Mouse (Mus musculus): ENCODE results near the gene Nploc4. TPM values are rescaled to one million over a fixed set of nuclear protein-coding genes. Genes with fewer than 3 reads are reported as not detected.
A peak's percentile ranks its signal among the peaks of the same experiment; 100 is the strongest.

The Nploc4 gene
- total and polyA plus RNA-seq, 2 experiments from 2014 or later, result 28.6 to 65.8 TPM

- DNase-seq, result no peak
- 95% methylated on average over 3 of the region's 3 CpGs for WGBS
- Histone ChIP-seq H3K4me3 (ENCODE audit: low read depth, low read length) (no peak overlapping the region), H3K27me3 (ENCODE audit: insufficient read depth, low read length) (no peaks in the 10 kb centered on the region), H3K9me3 (ENCODE audit: low read length) (no peaks in the 10 kb centered on the region), H3K9ac (no peak overlapping the region), H3K36me3 (ENCODE audit: insufficient read depth) (peaks cover 64% of the 10 kb centered on the region), H3K4me1 (ENCODE audit: insufficient read depth) (peaks cover 11% of the 10 kb centered on the region; the same call in 1 of the 2 replicates), H3K4me2 (ENCODE audit: low read depth) (no peak overlapping the region), H3K27ac (ENCODE audit: low read depth, low read length) (no peak overlapping the region)
- no peak for TF ChIP-seq CTCF (IDR thresholded peaks at IDR 0.05; ENCODE audit: low read depth)
- ATAC-seq, result no peak
These were observed 57.2 kb downstream of the Nploc4 start for GRCm38 (mm10) chr11:120380271-120380670.

DNA sequence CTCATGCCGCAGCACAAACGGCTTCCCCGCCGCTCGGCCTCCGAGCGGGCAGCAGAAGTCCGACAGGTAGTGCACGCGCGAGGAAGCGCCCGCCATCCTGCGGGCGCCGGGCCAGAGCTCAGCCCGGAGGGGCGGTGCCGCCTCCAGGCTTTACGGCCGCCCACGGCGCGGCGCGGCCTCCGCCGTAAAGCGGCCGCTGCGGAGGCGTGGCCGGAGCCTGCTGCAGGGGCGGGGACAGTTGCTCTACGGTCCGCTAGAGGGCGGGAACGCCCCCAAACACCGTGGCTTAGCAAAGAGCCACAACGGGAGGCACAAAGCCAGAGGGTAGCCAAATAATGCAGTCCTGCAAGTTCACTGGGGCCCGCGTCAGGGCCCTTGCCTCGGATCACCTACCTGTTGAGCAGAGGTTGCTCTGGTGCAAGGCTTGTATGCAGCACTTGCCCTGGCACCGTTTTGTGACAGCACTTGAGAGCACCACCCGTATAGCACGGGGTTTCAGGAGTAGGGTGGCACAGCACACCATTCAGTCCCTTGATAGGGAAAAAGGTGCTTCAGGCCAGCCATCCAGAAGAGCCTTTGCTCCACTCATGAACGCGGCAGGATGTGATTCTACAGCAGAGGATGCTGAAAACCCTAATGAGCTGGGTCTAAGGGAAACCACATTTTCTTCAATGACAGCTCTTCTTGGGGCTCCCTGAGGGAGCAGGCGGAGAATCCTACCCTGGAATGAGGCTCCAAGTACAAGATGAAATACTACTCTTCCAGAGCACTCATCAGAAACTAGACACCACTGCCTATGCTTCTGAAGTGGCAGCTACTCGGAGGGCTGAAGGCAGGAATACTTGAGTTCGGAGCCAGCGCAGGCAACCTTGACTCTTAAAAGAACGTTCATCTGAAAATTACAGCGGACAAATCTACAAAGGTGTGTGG is 58.6 kb downstream of the Nploc4 start, which contains the start of gene Faap100:
Gene Faap100 (minus strand): TSS at position 154 of the 930 bp plus-strand sequence.
- ATAC-seq, result peak; percentile 92
- H3K36me3 ChIP-seq (ENCODE audit: insufficient read depth), result peaks cover 66% of the 10 kb centered on the region
- no peaks in the 10 kb centered on the region for H3K27me3 ChIP-seq (ENCODE audit: insufficient read depth, low read length)
- peak within 1 kb of the TSS; percentile 82 for H3K27ac ChIP-seq (ENCODE audit: low read depth, low read length)
- H3K4me1 ChIP-seq (ENCODE audit: insufficient read depth), result peaks cover 11% of the 10 kb centered on the region; the same call in 1 of the 2 replicates
- peak within 1 kb of the TSS; percentile 94 for H3K4me2 ChIP-seq (ENCODE audit: low read depth)
- H3K9me3 ChIP-seq (ENCODE audit: low read length), result no peaks in the 10 kb centered on the region
- H3K9ac ChIP-seq, result peak within 1 kb of the TSS; percentile 75
- peak within 1 kb of the TSS; percentile 86 for H3K4me3 ChIP-seq (ENCODE audit: low read depth, low read length)
- TF ChIP-seq CTCF (IDR thresholded peaks at IDR 0.05; ENCODE audit: low read depth), result peak; percentile 79
- WGBS, result 10% methylated on average over 53 of the region's 54 CpGs
- DNase-seq, result peak; percentile 97

GRCm38 (mm10) chr11:120378031-120378610 is 59.4 kb downstream of the Nploc4 start:
- H3K36me3 ChIP-seq (ENCODE audit: insufficient read depth), result peaks cover 65% of the 10 kb centered on the region
- TF ChIP-seq CTCF (IDR thresholded peaks at IDR 0.05; ENCODE audit: low read depth), result no peak
- WGBS, result 2% methylated on average over 40 of the region's 40 CpGs
- peak overlapping the region; percentile 94 for H3K4me2 ChIP-seq (ENCODE audit: low read depth)
- DNase-seq (peak; percentile 49), ATAC-seq (peak; percentile 28)
- peak overlapping the region; percentile 75 for H3K9ac ChIP-seq
- H3K4me1 ChIP-seq (ENCODE audit: insufficient read depth), result peaks cover 11% of the 10 kb centered on the region; the same call in 1 of the 2 replicates
- H3K27me3 ChIP-seq (ENCODE audit: insufficient read depth, low read length), result no peaks in the 10 kb centered on the region
- H3K27ac ChIP-seq (ENCODE audit: low read depth, low read length), result peak overlapping the region; percentile 82
- no peaks in the 10 kb centered on the region for H3K9me3 ChIP-seq (ENCODE audit: low read length)
- H3K4me3 ChIP-seq (ENCODE audit: low read depth, low read length), result peak overlapping the region; percentile 86

DNA sequence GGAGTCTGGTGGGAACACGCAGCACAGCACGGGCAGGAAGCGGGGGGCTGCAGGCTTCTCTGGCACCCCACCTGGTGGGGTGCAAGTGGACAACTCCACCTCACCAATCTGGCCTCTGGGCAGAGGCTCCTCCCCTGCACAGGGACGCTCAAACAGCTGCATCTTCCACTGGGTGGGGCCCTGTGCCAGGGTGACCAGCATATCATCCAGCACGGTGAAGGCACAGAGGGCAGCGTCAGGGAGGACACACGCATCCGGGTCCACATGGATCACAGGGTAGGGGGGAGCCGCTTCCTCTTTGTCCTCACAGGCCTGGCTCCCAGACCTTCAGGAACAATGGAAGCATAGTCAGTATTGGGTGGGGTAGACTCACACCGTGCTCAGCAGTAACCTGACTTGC is 60.2 kb downstream of the Nploc4 start:
- DNase-seq (no peak), ATAC-seq (no peak)
- peaks cover 11% of the 10 kb centered on the region; the same call in 1 of the 2 replicates for H3K4me1 ChIP-seq (ENCODE audit: insufficient read depth)
- no peak for TF ChIP-seq CTCF (IDR thresholded peaks at IDR 0.05; ENCODE audit: low read depth)
- 75% methylated on average over 10 of the region's 10 CpGs for WGBS
- no peaks in the 10 kb centered on the region for H3K27me3 ChIP-seq (ENCODE audit: insufficient read depth, low read length)
- H3K4me3 ChIP-seq (ENCODE audit: low read depth, low read length), result peak overlapping the region; percentile 86
- no peaks in the 10 kb centered on the region for H3K9me3 ChIP-seq (ENCODE audit: low read length)
- peak overlapping the region; percentile 94 for H3K4me2 ChIP-seq (ENCODE audit: low read depth)
- H3K36me3 ChIP-seq (ENCODE audit: insufficient read depth), result peaks cover 66% of the 10 kb centered on the region
- peak overlapping the region; percentile 75 for H3K9ac ChIP-seq
- H3K27ac ChIP-seq (ENCODE audit: low read depth, low read length), result 0 out of 2 replicates have a peak overlapping the region, but pooled peaks have one; percentile 82

DNA sequence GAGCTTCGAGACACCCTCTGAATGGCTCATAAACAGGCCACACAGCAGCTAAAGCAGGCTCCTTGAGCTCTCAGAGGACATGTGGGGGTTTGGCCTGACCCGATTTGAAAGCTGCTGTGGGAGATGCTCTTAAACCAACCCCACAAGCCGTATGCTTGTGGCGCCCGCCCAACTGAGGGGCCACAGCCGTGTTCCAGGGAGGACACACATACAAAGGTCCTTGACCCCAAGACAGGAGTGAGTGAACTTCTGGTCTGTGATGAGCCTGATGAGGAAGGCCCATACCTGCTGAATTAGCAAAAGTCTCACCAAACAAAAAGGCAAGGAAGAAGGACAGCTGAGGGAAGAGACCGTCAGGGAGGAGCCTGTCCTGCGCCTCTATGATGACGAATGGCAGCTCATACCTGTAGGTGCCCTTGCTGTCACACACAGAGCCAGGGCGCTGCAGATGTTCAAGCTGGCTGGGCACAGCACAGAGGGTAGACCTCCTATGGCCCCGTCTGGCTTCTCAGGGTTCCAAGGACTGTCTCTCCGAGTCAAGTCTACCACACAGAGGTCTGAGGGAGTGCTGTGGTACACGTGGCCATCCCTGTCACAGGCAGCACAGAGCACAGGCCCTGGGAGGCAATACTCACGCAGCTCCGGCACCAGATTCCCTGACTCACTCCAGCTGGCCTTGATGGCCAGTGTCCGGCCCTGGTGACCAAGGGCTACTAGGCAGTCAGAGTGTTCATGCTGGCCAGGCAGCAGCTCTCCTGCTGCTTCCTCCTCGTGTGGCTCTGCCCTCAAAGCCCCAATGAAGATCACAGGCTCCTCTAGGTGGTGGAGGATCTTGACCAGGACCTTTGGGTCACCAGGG is 61.0 kb downstream of the Nploc4 start:
- Histone ChIP-seq H3K9me3 (ENCODE audit: low read length) (no peaks in the 10 kb centered on the region), H3K9ac (no peak overlapping the region; the same call in 1 of the 2 replicates), H3K4me2 (ENCODE audit: low read depth) (peak overlapping the region; percentile 94; the same call in 1 of the 2 replicates), H3K27me3 (ENCODE audit: insufficient read depth, low read length) (no peaks in the 10 kb centered on the region), H3K36me3 (ENCODE audit: insufficient read depth) (peaks cover 67% of the 10 kb centered on the region), H3K4me3 (ENCODE audit: low read depth, low read length) (no peak overlapping the region), H3K4me1 (ENCODE audit: insufficient read depth) (peaks cover 11% of the 10 kb centered on the region; the same call in 1 of the 2 replicates), H3K27ac (ENCODE audit: low read depth, low read length) (no peak overlapping the region)
- WGBS, result 90% methylated on average over 17 of the region's 17 CpGs
- ATAC-seq, result no peak
- no peak for TF ChIP-seq CTCF (IDR thresholded peaks at IDR 0.05; ENCODE audit: low read depth)
- no peak for DNase-seq

DNA sequence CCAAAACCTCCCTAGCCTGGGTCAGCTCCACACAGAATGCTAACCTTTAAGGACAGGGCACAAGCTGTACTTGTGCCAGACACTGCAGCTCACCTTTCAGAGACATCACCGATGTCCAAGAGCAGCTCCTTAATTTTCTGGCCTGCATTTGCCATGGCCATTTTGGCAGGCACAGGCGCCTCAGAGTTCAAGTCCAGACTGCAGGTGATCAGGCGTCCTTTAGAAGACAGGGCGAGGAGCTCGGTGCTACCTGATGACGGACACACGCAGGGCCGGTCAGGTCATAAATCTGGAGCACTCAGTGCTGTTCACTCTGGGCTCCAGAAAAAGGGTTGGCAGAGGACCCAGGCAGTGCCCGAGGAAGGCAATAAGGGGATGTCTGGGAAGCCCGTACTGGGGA is 62.2 kb downstream of the Nploc4 start:
- Histone ChIP-seq H3K27me3 (ENCODE audit: insufficient read depth, low read length) (no peaks in the 10 kb centered on the region), H3K36me3 (ENCODE audit: insufficient read depth) (peaks cover 67% of the 10 kb centered on the region), H3K4me1 (ENCODE audit: insufficient read depth) (peaks cover 11% of the 10 kb centered on the region; the same call in 1 of the 2 replicates), H3K4me2 (ENCODE audit: low read depth) (no peak overlapping the region), H3K4me3 (ENCODE audit: low read depth, low read length) (no peak overlapping the region), H3K27ac (ENCODE audit: low read depth, low read length) (no peak overlapping the region), H3K9me3 (ENCODE audit: low read length) (no peaks in the 10 kb centered on the region), H3K9ac (no peak overlapping the region)
- ATAC-seq, result no peak
- no peak for DNase-seq
- TF ChIP-seq CTCF (IDR thresholded peaks at IDR 0.05; ENCODE audit: low read depth), result no peak
- 92% methylated on average over 10 of the region's 10 CpGs for WGBS

Measured in forebrain, postnatal 0 days (tissue).